Mouse (Mus musculus) spleen, adult 2 months (tissue): ENCODE results near the gene Pla2g4c.

ENCODE experiments used
- CTCF ChIP-seq: fragments of 200-500 bp; IDR thresholded peaks from 2 replicates; pipeline ENCODE4 v1.5.1; 2011; ENCODE audit warnings: mild to moderate bottlenecking, inconsistent platforms; ENCODE audit not compliant: insufficient read depth, insufficient read length, insufficient replicate concordance; ENCODE audit errors: extremely low read depth
- POLR2A ChIP-seq: fragments of 200-500 bp; IDR thresholded peaks from 2 replicates; pipeline ENCODE4 v1.6.1; 2011; ENCODE audit warnings: low read depth, low read length, inconsistent platforms

- TF ChIP-seq CTCF (no peak), POLR2A (no peak)
These were observed 73.4 kb downstream of the Pla2g4c start, which contains the start of gene Cabp5 for GRCm38 (mm10) chr7:13397832-13398231.
